In the genomic region with DNA sequence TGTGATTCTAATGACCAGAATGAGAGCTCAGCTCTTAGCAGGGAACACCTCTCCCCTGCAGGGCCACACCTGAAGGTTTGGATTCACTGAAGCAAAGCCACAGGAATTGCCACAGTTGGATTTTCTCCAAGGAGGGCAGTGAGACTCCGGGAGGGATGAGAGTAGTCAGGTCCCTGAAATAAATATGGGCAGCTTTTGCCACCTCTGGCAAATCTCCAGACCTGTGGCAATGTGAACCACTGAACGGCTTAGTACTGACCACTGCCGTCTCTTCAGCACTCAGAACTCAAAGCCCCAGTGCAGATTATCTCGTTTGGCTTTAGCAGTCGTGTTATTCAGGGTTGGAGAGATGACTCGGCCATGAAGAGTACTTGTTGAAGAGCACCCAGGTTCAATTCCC, we compare ENCODE assay signal across 16 mouse cellular contexts.
DNase-seq lines count a peak whose midpoint lies in the region.
"Had no signal": no experiment of that assay in that cellular context is flagged by ENCODE, and none has a peak within 500 bp of the region (broad histone marks: within the 10 kb centered on the region; RNA-seq: fewer than 3 reads in every experiment).

No protein-coding gene starts in this region.

- H3K4me1 ChIP-seq in heart, embryonic 10.5 days: peaks cover 40% of the 10 kb centered on the region
- H3K4me1 ChIP-seq: midbrain, embryonic 15.5 days had no signal

- intact Hi-C loops in heart, postnatal 25 days (cut with DNase I): no loop called here

- WGBS in heart, embryonic 10.5 days: 73% methylated on average over 6 of the region's 6 CpGs

- H3K9me3 ChIP-seq in heart, embryonic 10.5 days: no peaks in the 10 kb centered on the region
- H3K9me3 ChIP-seq: limb, embryonic 10.5 days; lung, embryonic 15.5 days; midbrain, embryonic 15.5 days had no signal

- H3K36me3 ChIP-seq in heart, embryonic 10.5 days: no peaks in the 10 kb centered on the region
- H3K36me3 ChIP-seq: limb, embryonic 10.5 days; lung, embryonic 15.5 days; midbrain, embryonic 15.5 days had no signal

- peak; percentile 39 to 52 for DNase-seq in cerebellum, postnatal 10 days
- DNase-seq in cerebellum, adult 9-10 months: no peak
- no peak for DNase-seq in heart, embryonic 10.5 days (ENCODE audit: low spot score)
- no peak for DNase-seq in heart, postnatal 25 days (ENCODE audit: low spot score)
- DNase-seq in 416B (ENCODE audit: low read depth): peak; percentile 62
- DNase-seq in kidney, postnatal 25 days: peak; percentile 49 to 62
- no peak for DNase-seq in urinary bladder, postnatal 14 days (ENCODE audit: low spot score)
- DNase-seq in urinary bladder, postnatal 36 days (ENCODE audit: low spot score in 2 of 2): no peak
- DNase-seq: B cell, adult 2 months; cerebellum, adult 9-11 months; gastrocnemius, postnatal 36 days; right cerebral cortex, postnatal 14 days had no signal

- no peaks in the 10 kb centered on the region for H3K27me3 ChIP-seq in heart, embryonic 10.5 days (ENCODE audit: insufficient read depth, poor library complexity, severe bottlenecking)
- H3K27me3 ChIP-seq: lung, embryonic 15.5 days; midbrain, embryonic 15.5 days had no signal

- H3K4me3 ChIP-seq in heart, embryonic 10.5 days: no peak overlapping the region
- H3K4me3 ChIP-seq: limb, embryonic 10.5 days; lung, embryonic 15.5 days; midbrain, embryonic 15.5 days had no signal

- H3K27ac ChIP-seq in heart, embryonic 10.5 days: peak overlapping the region; percentile 57; the same call in 1 of the 2 replicates
- H3K27ac ChIP-seq: hindbrain, postnatal 0 days; limb, embryonic 10.5 days; lung, embryonic 15.5 days; midbrain, embryonic 15.5 days had no signal

Comparison
In these comparisons a context has a peak if more than half of its experiments do, and no peak if none do; other contexts are left out.
1. DNase-seq: peak in cerebellum, postnatal 10 days (2 of 2), 416B (single experiment) and kidney, postnatal 25 days (2 of 2); none in cerebellum, adult 9-10 months (single experiment), heart, embryonic 10.5 days (single experiment), heart, postnatal 25 days (single experiment), urinary bladder, postnatal 14 days (single experiment) and urinary bladder, postnatal 36 days (0 of 2).